Mouse (Mus musculus): ENCODE measurements at regions not wholly inside any gene's neighbourhood (a gene's known extent, or its start where the extent isn't known, plus 50 kb on each side); places are given as distances from the start of the nearest gene placed in this dataset.
A peak's percentile ranks its signal among the peaks of the same experiment; 100 is the strongest.

GRCm38 (mm10) chr4:53386309-53386708 is 53.9 kb upstream of the Slc44a1 start:
- Histone ChIP-seq H3K4me1 (ENCODE audit: control insufficient read depth, insufficient read depth, low read length) (no peaks in the 10 kb centered on the region), H3K27ac (ENCODE audit: low read depth, low read length) (no peak overlapping the region), H3K4me2 (no peak overlapping the region), H3K9me3 (replicated peaks; ENCODE audit: control insufficient read depth, low read length) (no peaks in the 10 kb centered on the region), H3K4me3 (ENCODE audit: low read depth, low read length) (no peak overlapping the region), H3K36me3 (ENCODE audit: control insufficient read depth, insufficient read depth, low read length) (no peaks in the 10 kb centered on the region), H3K9ac (ENCODE audit: low read depth, low read length) (no peak overlapping the region), H3K27me3 (ENCODE audit: control insufficient read depth, insufficient read depth, low read length) (no peaks in the 10 kb centered on the region)
- ATAC-seq (replicated peaks; ENCODE audit: insufficient number of reproducible peaks, low FRiP score, low TSS enrichment) = no peak
- WGBS (ENCODE audit: insufficient replicate concordance) = 61% methylated on average over 8 of the region's 8 CpGs

GRCm38 (mm10) chr4:53384761-53385160 is 55.5 kb upstream of the Slc44a1 start:
- Histone ChIP-seq H3K4me3 (ENCODE audit: low read depth, low read length) (no peak overlapping the region), H3K4me1 (ENCODE audit: control insufficient read depth, insufficient read depth, low read length) (no peaks in the 10 kb centered on the region), H3K27me3 (ENCODE audit: control insufficient read depth, insufficient read depth, low read length) (no peaks in the 10 kb centered on the region), H3K4me2 (peak overlapping the region; percentile 50), H3K27ac (ENCODE audit: low read depth, low read length) (no peak overlapping the region), H3K9ac (ENCODE audit: low read depth, low read length) (no peak overlapping the region), H3K36me3 (ENCODE audit: control insufficient read depth, insufficient read depth, low read length) (no peaks in the 10 kb centered on the region), H3K9me3 (replicated peaks; ENCODE audit: control insufficient read depth, low read length) (no peaks in the 10 kb centered on the region)
- WGBS (ENCODE audit: insufficient replicate concordance) = 26% methylated on average over 6 of the region's 6 CpGs
- no peak for ATAC-seq (replicated peaks; ENCODE audit: insufficient number of reproducible peaks, low FRiP score, low TSS enrichment)

- no peak for ATAC-seq (replicated peaks; ENCODE audit: insufficient number of reproducible peaks, low FRiP score, low TSS enrichment)
- 67% methylated on average over 6 of the region's 6 CpGs for WGBS (ENCODE audit: insufficient replicate concordance)
- Histone ChIP-seq H3K9ac (ENCODE audit: low read depth, low read length) (no peak overlapping the region), H3K4me3 (ENCODE audit: low read depth, low read length) (no peak overlapping the region), H3K9me3 (replicated peaks; ENCODE audit: control insufficient read depth, low read length) (no peaks in the 10 kb centered on the region), H3K27me3 (ENCODE audit: control insufficient read depth, insufficient read depth, low read length) (no peaks in the 10 kb centered on the region), H3K4me2 (no peak overlapping the region), H3K36me3 (ENCODE audit: control insufficient read depth, insufficient read depth, low read length) (no peaks in the 10 kb centered on the region), H3K27ac (ENCODE audit: low read depth, low read length) (no peak overlapping the region), H3K4me1 (ENCODE audit: control insufficient read depth, insufficient read depth, low read length) (no peaks in the 10 kb centered on the region)
Measured at GRCm38 (mm10) chr4:53384104-53384503, 56.1 kb upstream of the Slc44a1 start.

GRCm38 (mm10) chr4:53382012-53382411 is 58.2 kb upstream of the Slc44a1 start:
- 71% methylated on average over 4 of the region's 4 CpGs for WGBS (ENCODE audit: insufficient replicate concordance)
- no peak overlapping the region for H3K27ac ChIP-seq (ENCODE audit: low read depth, low read length)
- no peaks in the 10 kb centered on the region for H3K36me3 ChIP-seq (ENCODE audit: control insufficient read depth, insufficient read depth, low read length)
- H3K27me3 ChIP-seq (ENCODE audit: control insufficient read depth, insufficient read depth, low read length) = no peaks in the 10 kb centered on the region
- no peaks in the 10 kb centered on the region for H3K9me3 ChIP-seq (replicated peaks; ENCODE audit: control insufficient read depth, low read length)
- H3K9ac ChIP-seq (ENCODE audit: low read depth, low read length) = no peak overlapping the region
- no peak for ATAC-seq (replicated peaks; ENCODE audit: insufficient number of reproducible peaks, low FRiP score, low TSS enrichment)
- no peak overlapping the region for H3K4me2 ChIP-seq
- H3K4me1 ChIP-seq (ENCODE audit: control insufficient read depth, insufficient read depth, low read length) = no peaks in the 10 kb centered on the region
- H3K4me3 ChIP-seq (ENCODE audit: low read depth, low read length) = no peak overlapping the region

GRCm38 (mm10) chr4:53379855-53380254 is 60.4 kb upstream of the Slc44a1 start:
- no peak for ATAC-seq (replicated peaks; ENCODE audit: insufficient number of reproducible peaks, low FRiP score, low TSS enrichment)
- no peak overlapping the region for H3K27ac ChIP-seq (ENCODE audit: low read depth, low read length)
- no peaks in the 10 kb centered on the region for H3K36me3 ChIP-seq (ENCODE audit: control insufficient read depth, insufficient read depth, low read length)
- no peaks in the 10 kb centered on the region for H3K9me3 ChIP-seq (replicated peaks; ENCODE audit: control insufficient read depth, low read length)
- H3K4me2 ChIP-seq = no peak overlapping the region
- WGBS (ENCODE audit: insufficient replicate concordance) = 83% methylated on average over 1 of the region's 1 CpGs
- H3K4me3 ChIP-seq (ENCODE audit: low read depth, low read length) = no peak overlapping the region
- no peaks in the 10 kb centered on the region for H3K4me1 ChIP-seq (ENCODE audit: control insufficient read depth, insufficient read depth, low read length)
- H3K27me3 ChIP-seq (ENCODE audit: control insufficient read depth, insufficient read depth, low read length) = no peaks in the 10 kb centered on the region
- H3K9ac ChIP-seq (ENCODE audit: low read depth, low read length) = no peak overlapping the region

- no peak overlapping the region for H3K9ac ChIP-seq (ENCODE audit: low read depth, low read length)
- ATAC-seq (replicated peaks; ENCODE audit: insufficient number of reproducible peaks, low FRiP score, low TSS enrichment) = no peak
- no peak overlapping the region for H3K4me3 ChIP-seq (ENCODE audit: low read depth, low read length)
- no peaks in the 10 kb centered on the region for H3K27me3 ChIP-seq (ENCODE audit: control insufficient read depth, insufficient read depth, low read length)
- no peaks in the 10 kb centered on the region for H3K36me3 ChIP-seq (ENCODE audit: control insufficient read depth, insufficient read depth, low read length)
- H3K27ac ChIP-seq (ENCODE audit: low read depth, low read length) = no peak overlapping the region
- no peak overlapping the region for H3K4me2 ChIP-seq
- WGBS (ENCODE audit: insufficient replicate concordance) = 78% methylated on average over 4 of the region's 4 CpGs
- H3K9me3 ChIP-seq (replicated peaks; ENCODE audit: control insufficient read depth, low read length) = no peaks in the 10 kb centered on the region
- no peaks in the 10 kb centered on the region for H3K4me1 ChIP-seq (ENCODE audit: control insufficient read depth, insufficient read depth, low read length)
Measured at GRCm38 (mm10) chr4:53376995-53377394, 63.2 kb upstream of the Slc44a1 start.

GRCm38 (mm10) chr4:53356374-53356773 is 83.8 kb upstream of the Slc44a1 start:
- no peak for ATAC-seq (replicated peaks; ENCODE audit: insufficient number of reproducible peaks, low FRiP score, low TSS enrichment)
- Histone ChIP-seq H3K9me3 (replicated peaks; ENCODE audit: control insufficient read depth, low read length) (no peaks in the 10 kb centered on the region), H3K9ac (ENCODE audit: low read depth, low read length) (no peak overlapping the region), H3K36me3 (ENCODE audit: control insufficient read depth, insufficient read depth, low read length) (no peaks in the 10 kb centered on the region), H3K4me1 (ENCODE audit: control insufficient read depth, insufficient read depth, low read length) (no peaks in the 10 kb centered on the region), H3K27me3 (ENCODE audit: control insufficient read depth, insufficient read depth, low read length) (no peaks in the 10 kb centered on the region), H3K4me3 (ENCODE audit: low read depth, low read length) (no peak overlapping the region), H3K27ac (ENCODE audit: low read depth, low read length) (no peak overlapping the region), H3K4me2 (no peak overlapping the region)
- 75% methylated on average over 2 of the region's 2 CpGs for WGBS (ENCODE audit: insufficient replicate concordance)

GRCm38 (mm10) chr4:53354961-53355360 is 85.3 kb upstream of the Slc44a1 start:
- ATAC-seq (replicated peaks; ENCODE audit: insufficient number of reproducible peaks, low FRiP score, low TSS enrichment) = no peak
- Histone ChIP-seq H3K4me2 (no peak overlapping the region), H3K9me3 (replicated peaks; ENCODE audit: control insufficient read depth, low read length) (no peaks in the 10 kb centered on the region), H3K4me3 (ENCODE audit: low read depth, low read length) (no peak overlapping the region), H3K27ac (ENCODE audit: low read depth, low read length) (no peak overlapping the region), H3K27me3 (ENCODE audit: control insufficient read depth, insufficient read depth, low read length) (no peaks in the 10 kb centered on the region), H3K36me3 (ENCODE audit: control insufficient read depth, insufficient read depth, low read length) (no peaks in the 10 kb centered on the region), H3K4me1 (ENCODE audit: control insufficient read depth, insufficient read depth, low read length) (no peaks in the 10 kb centered on the region), H3K9ac (ENCODE audit: low read depth, low read length) (no peak overlapping the region)
- WGBS (ENCODE audit: insufficient replicate concordance) = 31% methylated on average over 5 of the region's 5 CpGs

- Histone ChIP-seq H3K4me2 (no peak overlapping the region), H3K9me3 (replicated peaks; ENCODE audit: control insufficient read depth, low read length) (no peaks in the 10 kb centered on the region), H3K27ac (ENCODE audit: low read depth, low read length) (no peak overlapping the region), H3K36me3 (ENCODE audit: control insufficient read depth, insufficient read depth, low read length) (no peaks in the 10 kb centered on the region), H3K9ac (ENCODE audit: low read depth, low read length) (no peak overlapping the region), H3K4me1 (ENCODE audit: control insufficient read depth, insufficient read depth, low read length) (no peaks in the 10 kb centered on the region), H3K27me3 (ENCODE audit: control insufficient read depth, insufficient read depth, low read length) (no peaks in the 10 kb centered on the region), H3K4me3 (ENCODE audit: low read depth, low read length) (no peak overlapping the region)
- 53% methylated on average over 4 of the region's 4 CpGs for WGBS (ENCODE audit: insufficient replicate concordance)
- ATAC-seq (replicated peaks; ENCODE audit: insufficient number of reproducible peaks, low FRiP score, low TSS enrichment) = no peak
Measured at GRCm38 (mm10) chr4:53353399-53354090, 86.7 kb upstream of the Slc44a1 start.

Data from heart, embryonic 11.5 days (tissue).